Mouse (Mus musculus) frontal cortex, adult 2 months (tissue): Measurements from ENCODE around the gene Xcr1. TPM values are rescaled to one million over a fixed set of nuclear protein-coding genes. Genes with fewer than 3 reads are reported as not detected.

ENCODE experiments used
- DNase-seq, 2 experiments: peaks; one replicate each; pipeline ENCODE4 v3.0.0; 2022; ENCODE audit warnings: low spot score in 1 of 2; ENCODE audit errors: extremely low spot score in 1 of 2
- polyA plus RNA-seq: library from polyadenylated mRNA; depleted of rRNA; stranded (reverse); fragments of >200 nt; gene quantifications from 2 replicates; pipeline ENCODE4 v1.2.3, GENCODE M21; 2012; rRNA removed

Gene Xcr1
- polyA plus RNA-seq: not detected in 2 replicates

GRCm38 (mm10) chr9:123861929-123862328 is at the start of gene Xcr1:
TSS of gene Xcr1 (minus strand) at chr9:123862029.
- DNase-seq: no peak

GRCm38 (mm10) chr9:123872049-123872448 is 10.2 kb upstream of the Xcr1 start:
- no peak for DNase-seq

GRCm38 (mm10) chr9:123869167-123869784 is 7.4 kb upstream of the Xcr1 start:
- DNase-seq: no peak

- DNase-seq: no peak
Observed at GRCm38 (mm10) chr9:123863641-123864040, 1.8 kb upstream of the Xcr1 start.

- DNase-seq: no peak
Observed at GRCm38 (mm10) chr9:123862895-123863616, 1.2 kb upstream of the Xcr1 start.

- no peak for DNase-seq
Observed at GRCm38 (mm10) chr9:123856836-123857235, 5.0 kb downstream of the Xcr1 start.

- DNase-seq: no peak
Observed at GRCm38 (mm10) chr9:123852449-123853390, 9.1 kb downstream of the Xcr1 start.

GRCm38 (mm10) chr9:123851713-123852448 is 9.9 kb downstream of the Xcr1 start, which contains the start of gene Fyco1:
TSS of gene Fyco1 (minus strand) at chr9:123851899.
- peak; percentile 98 for DNase-seq

GRCm38 (mm10) chr9:123851062-123851712 is 10.6 kb downstream of the Xcr1 start:
- no peak for DNase-seq

- no peak for DNase-seq
Observed at GRCm38 (mm10) chr9:123850705-123851061, 11.1 kb downstream of the Xcr1 start.

GRCm38 (mm10) chr9:123849976-123850695 is 11.7 kb downstream of the Xcr1 start:
- no peak for DNase-seq

GRCm38 (mm10) chr9:123846490-123846889 is 15.3 kb downstream of the Xcr1 start:
- DNase-seq: no peak

- DNase-seq: no peak
Observed at GRCm38 (mm10) chr9:123845120-123845519, 16.7 kb downstream of the Xcr1 start.

- DNase-seq: no peak
Observed at GRCm38 (mm10) chr9:123844468-123844867, 17.4 kb downstream of the Xcr1 start.

- no peak for DNase-seq
Observed at GRCm38 (mm10) chr9:123840243-123840642, 21.6 kb downstream of the Xcr1 start.

GRCm38 (mm10) chr9:123835851-123836250 is 26.0 kb downstream of the Xcr1 start:
- no peak for DNase-seq

- no peak for DNase-seq
Observed at GRCm38 (mm10) chr9:123828916-123829315, 32.9 kb downstream of the Xcr1 start.

- DNase-seq: no peak
Observed at GRCm38 (mm10) chr9:123826631-123827030, 35.2 kb downstream of the Xcr1 start.

- DNase-seq: no peak
Observed at GRCm38 (mm10) chr9:123818601-123819000, 43.2 kb downstream of the Xcr1 start.
